Mouse (Mus musculus) kidney, postnatal 14 days (tissue): ENCODE results near the gene Syt14.

Source experiments
- DNase-seq: peaks from one replicate; pipeline ENCODE4 v3.0.0; 2022; ENCODE audit warnings: mixed read lengths

The Syt14 gene

GRCm38 (mm10) chr1:192986481-192986880 is 49.1 kb downstream of the Syt14 start:
- no peak for DNase-seq

GRCm38 (mm10) chr1:192984333-192984732 is 51.2 kb downstream of the Syt14 start:
- DNase-seq, result no peak

GRCm38 (mm10) chr1:192981658-192982057 is 53.9 kb downstream of the Syt14 start:
- no peak for DNase-seq

GRCm38 (mm10) chr1:192981120-192981519 is 54.5 kb downstream of the Syt14 start:
- no peak for DNase-seq

- no peak for DNase-seq
Observed at GRCm38 (mm10) chr1:192962323-192962722, 73.3 kb downstream of the Syt14 start.

- DNase-seq, result no peak
Observed at GRCm38 (mm10) chr1:192947839-192948173, 87.8 kb downstream of the Syt14 start.

GRCm38 (mm10) chr1:192947170-192947838 is 88.3 kb downstream of the Syt14 start:
- DNase-seq, result no peak

- no peak for DNase-seq
Observed at GRCm38 (mm10) chr1:192939033-192939432, 96.5 kb downstream of the Syt14 start.

- no peak for DNase-seq
Observed at GRCm38 (mm10) chr1:192937956-192938355, 97.6 kb downstream of the Syt14 start.

- no peak for DNase-seq
Observed at GRCm38 (mm10) chr1:192931797-192932196, 103.8 kb downstream of the Syt14 start.

- peak; percentile 23 for DNase-seq
Observed at GRCm38 (mm10) chr1:192912101-192912728, 123.4 kb downstream of the Syt14 start.

- DNase-seq, result no peak
Observed at GRCm38 (mm10) chr1:192901516-192901915, 134.1 kb downstream of the Syt14 start.

GRCm38 (mm10) chr1:192900913-192901312 is 134.7 kb downstream of the Syt14 start:
- peak; percentile 11 for DNase-seq

GRCm38 (mm10) chr1:192898742-192899141 is 136.8 kb downstream of the Syt14 start:
- DNase-seq, result no peak

- DNase-seq, result peak; percentile 8
Observed at GRCm38 (mm10) chr1:192897218-192897617, 138.4 kb downstream of the Syt14 start.

GRCm38 (mm10) chr1:192896076-192896475 is 139.5 kb downstream of the Syt14 start:
- no peak for DNase-seq

- no peak for DNase-seq
Observed at GRCm38 (mm10) chr1:192890716-192891115, 144.9 kb downstream of the Syt14 start.

- no peak for DNase-seq
Observed at GRCm38 (mm10) chr1:192882617-192883295, 152.8 kb downstream of the Syt14 start.

GRCm38 (mm10) chr1:192880130-192880529 is 155.4 kb downstream of the Syt14 start:
- no peak for DNase-seq

GRCm38 (mm10) chr1:192879086-192879580 is 156.4 kb downstream of the Syt14 start:
- no peak for DNase-seq

- DNase-seq, result no peak
Observed at GRCm38 (mm10) chr1:192872841-192873240, 162.7 kb downstream of the Syt14 start.

GRCm38 (mm10) chr1:192869761-192870160 is 165.8 kb downstream of the Syt14 start:
- no peak for DNase-seq

- DNase-seq, result no peak
Observed at GRCm38 (mm10) chr1:192864440-192864839, 171.1 kb downstream of the Syt14 start.
